Mouse (Mus musculus): ENCODE measurements at regions not wholly inside any gene's neighbourhood (a gene's known extent, or its start where the extent isn't known, plus 50 kb on each side); places are given as distances from the start of the nearest gene placed in this dataset.
A peak's percentile ranks its signal among the peaks of the same experiment; 100 is the strongest.

DNA sequence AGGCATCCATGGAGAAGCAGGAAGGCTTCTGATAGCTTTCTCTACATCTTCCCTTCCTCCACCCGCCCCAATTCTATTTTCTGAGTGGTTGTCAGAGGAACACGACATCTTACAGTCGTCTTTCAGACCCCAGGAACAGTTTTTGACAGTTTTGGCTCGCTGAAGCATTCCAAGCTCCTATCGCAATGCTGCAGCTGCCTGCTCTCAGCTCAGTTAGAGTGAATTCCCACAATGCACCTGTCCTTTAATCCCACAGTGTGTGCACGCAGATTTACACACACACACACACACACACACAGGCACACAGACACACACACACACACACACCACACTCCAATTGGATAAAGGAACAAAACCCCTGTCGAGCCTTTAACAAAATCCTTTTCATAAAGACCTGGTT lies 290.4 kb downstream of the Sv2b start:
- no peak overlapping the region for H3K4me3 ChIP-seq (ENCODE audit: insufficient read depth, low read depth, low read length)
- H3K4me1 ChIP-seq (ENCODE audit: control insufficient read depth, insufficient read depth, low read length) = no peaks in the 10 kb centered on the region
- no peaks in the 10 kb centered on the region; the same call in 1 of the 2 replicates for H3K27me3 ChIP-seq (replicated peaks; ENCODE audit: control insufficient read depth, insufficient read depth, low read length)
- WGBS = 52% methylated on average over 7 of the region's 7 CpGs
- no peaks in the 10 kb centered on the region for H3K36me3 ChIP-seq (ENCODE audit: control insufficient read depth, insufficient read depth, low read length)
- TF ChIP-seq CTCF (conservative IDR thresholded peaks at IDR 0.05; ENCODE audit: insufficient read depth, insufficient read length, low read depth, low read length) = no peak
- no peak for TF ChIP-seq POLR2A (IDR thresholded peaks at IDR 0.05; ENCODE audit: low read depth, low read length)
- DNase-seq = no peak
- no peak overlapping the region for H3K27ac ChIP-seq (ENCODE audit: insufficient read depth, low read depth, low read length)

- TF ChIP-seq POLR2A (IDR thresholded peaks at IDR 0.05; ENCODE audit: low read depth, low read length) (no peak), CTCF (conservative IDR thresholded peaks at IDR 0.05; ENCODE audit: insufficient read depth, insufficient read length, low read depth, low read length) (no peak)
These were observed 300.6 kb downstream of the Sv2b start for GRCm38 (mm10) chr7:75008481-75008880.

GRCm38 (mm10) chr7:74990198-74990597 lies 318.9 kb downstream of the Sv2b start:
- no peak overlapping the region for H3K4me3 ChIP-seq (ENCODE audit: insufficient read depth, low read depth, low read length)
- TF ChIP-seq CTCF (conservative IDR thresholded peaks at IDR 0.05; ENCODE audit: insufficient read depth, insufficient read length, low read depth, low read length) (no peak), POLR2A (IDR thresholded peaks at IDR 0.05; ENCODE audit: low read depth, low read length) (no peak)
- no peaks in the 10 kb centered on the region for H3K4me1 ChIP-seq (ENCODE audit: control insufficient read depth, insufficient read depth, low read length)
- WGBS = 57% methylated on average over 2 of the region's 2 CpGs
- no peak overlapping the region for H3K27ac ChIP-seq (ENCODE audit: insufficient read depth, low read depth, low read length)
- peak; percentile 17 for DNase-seq
- H3K36me3 ChIP-seq (ENCODE audit: control insufficient read depth, insufficient read depth, low read length) = no peaks in the 10 kb centered on the region
- H3K27me3 ChIP-seq (replicated peaks; ENCODE audit: control insufficient read depth, insufficient read depth, low read length) = no peaks in the 10 kb centered on the region; the same call in 1 of the 2 replicates

More at GRCm38 (mm10) chr7:75008481-75008880, 300.6 kb downstream of the Sv2b start:
- no peak for DNase-seq
- WGBS = 78% methylated on average over 2 of the region's 2 CpGs
- no peak overlapping the region for H3K27ac ChIP-seq (ENCODE audit: insufficient read depth, low read depth, low read length)
- no peaks in the 10 kb centered on the region for H3K27me3 ChIP-seq (replicated peaks; ENCODE audit: control insufficient read depth, insufficient read depth, low read length)
- H3K4me1 ChIP-seq (ENCODE audit: control insufficient read depth, insufficient read depth, low read length) = no peaks in the 10 kb centered on the region
- H3K36me3 ChIP-seq (ENCODE audit: control insufficient read depth, insufficient read depth, low read length) = no peaks in the 10 kb centered on the region
- H3K4me3 ChIP-seq (ENCODE audit: insufficient read depth, low read depth, low read length) = no peak overlapping the region

GRCm38 (mm10) chr7:74979479-74979878 lies 329.6 kb downstream of the Sv2b start:
- Histone ChIP-seq H3K27ac (ENCODE audit: insufficient read depth, low read depth, low read length) (no peak overlapping the region), H3K27me3 (replicated peaks; ENCODE audit: control insufficient read depth, insufficient read depth, low read length) (no peaks in the 10 kb centered on the region), H3K4me1 (ENCODE audit: control insufficient read depth, insufficient read depth, low read length) (no peaks in the 10 kb centered on the region), H3K4me3 (ENCODE audit: insufficient read depth, low read depth, low read length) (no peak overlapping the region), H3K36me3 (ENCODE audit: control insufficient read depth, insufficient read depth, low read length) (no peaks in the 10 kb centered on the region)
- DNase-seq = no peak
- no peak for TF ChIP-seq POLR2A (IDR thresholded peaks at IDR 0.05; ENCODE audit: low read depth, low read length)
- TF ChIP-seq CTCF (conservative IDR thresholded peaks at IDR 0.05; ENCODE audit: insufficient read depth, insufficient read length, low read depth, low read length) = no peak
- WGBS = 44% methylated on average over 2 of the region's 2 CpGs

GRCm38 (mm10) chr7:74975986-74976385 lies 333.1 kb downstream of the Sv2b start:
- no peak for DNase-seq

GRCm38 (mm10) chr7:74974448-74974847 lies 334.6 kb downstream of the Sv2b start:
- TF ChIP-seq CTCF (conservative IDR thresholded peaks at IDR 0.05; ENCODE audit: insufficient read depth, insufficient read length, low read depth, low read length) (no peak), POLR2A (IDR thresholded peaks at IDR 0.05; ENCODE audit: low read depth, low read length) (no peak)
- Histone ChIP-seq H3K36me3 (ENCODE audit: control insufficient read depth, insufficient read depth, low read length) (no peaks in the 10 kb centered on the region), H3K4me3 (ENCODE audit: insufficient read depth, low read depth, low read length) (no peak overlapping the region), H3K27ac (ENCODE audit: insufficient read depth, low read depth, low read length) (no peak overlapping the region), H3K27me3 (replicated peaks; ENCODE audit: control insufficient read depth, insufficient read depth, low read length) (no peaks in the 10 kb centered on the region), H3K4me1 (ENCODE audit: control insufficient read depth, insufficient read depth, low read length) (no peaks in the 10 kb centered on the region)
- DNase-seq = no peak
- 72% methylated on average over 3 of the region's 3 CpGs for WGBS

More at GRCm38 (mm10) chr7:74975986-74976385, 333.1 kb downstream of the Sv2b start:
- no peak for TF ChIP-seq POLR2A (IDR thresholded peaks at IDR 0.05; ENCODE audit: low read depth, low read length)
- TF ChIP-seq CTCF (conservative IDR thresholded peaks at IDR 0.05; ENCODE audit: insufficient read depth, insufficient read length, low read depth, low read length) = no peak
- no peaks in the 10 kb centered on the region for H3K4me1 ChIP-seq (ENCODE audit: control insufficient read depth, insufficient read depth, low read length)
- H3K27ac ChIP-seq (ENCODE audit: insufficient read depth, low read depth, low read length) = no peak overlapping the region
- H3K4me3 ChIP-seq (ENCODE audit: insufficient read depth, low read depth, low read length) = no peak overlapping the region
- H3K27me3 ChIP-seq (replicated peaks; ENCODE audit: control insufficient read depth, insufficient read depth, low read length) = no peaks in the 10 kb centered on the region
- H3K36me3 ChIP-seq (ENCODE audit: control insufficient read depth, insufficient read depth, low read length) = no peaks in the 10 kb centered on the region

DNA sequence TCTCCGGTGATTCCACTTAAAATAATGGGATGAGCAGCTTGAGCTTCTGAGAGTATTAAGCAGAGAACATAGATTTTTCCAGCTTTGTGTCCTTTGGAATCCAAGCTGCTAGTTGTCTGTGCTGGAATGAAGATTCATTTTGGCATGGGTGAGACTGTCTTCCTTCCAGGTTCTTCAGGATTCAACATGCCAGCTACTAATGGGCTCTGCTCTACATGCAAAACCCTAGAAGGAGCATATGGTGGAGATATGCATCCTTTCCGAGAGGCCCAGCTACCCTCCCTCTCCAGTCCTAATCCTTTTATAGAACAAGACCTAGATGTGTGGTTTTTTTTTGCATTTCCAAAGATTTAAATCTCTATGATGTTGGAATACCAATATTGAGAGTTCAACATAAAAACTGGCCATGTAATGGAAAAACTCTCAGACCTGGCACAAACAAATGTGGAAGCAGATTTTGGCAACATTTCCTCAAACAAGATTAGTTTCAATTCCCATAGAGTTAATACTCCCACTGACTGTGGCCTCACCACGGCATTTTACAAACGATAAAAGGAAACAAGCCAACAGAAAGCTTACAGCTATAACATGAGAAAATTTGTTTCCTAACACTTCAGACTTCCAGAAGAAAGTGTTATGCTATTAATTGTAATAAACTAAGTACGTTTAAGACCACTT lies 364.5 kb downstream of the Sv2b start:
- TF ChIP-seq POLR2A (IDR thresholded peaks at IDR 0.05; ENCODE audit: low read depth, low read length) (no peak), CTCF (conservative IDR thresholded peaks at IDR 0.05; ENCODE audit: insufficient read depth, insufficient read length, low read depth, low read length) (no peak)
- H3K36me3 ChIP-seq (ENCODE audit: control insufficient read depth, insufficient read depth, low read length) = no peaks in the 10 kb centered on the region
- DNase-seq = no peak
- no peaks in the 10 kb centered on the region for H3K27me3 ChIP-seq (replicated peaks; ENCODE audit: control insufficient read depth, insufficient read depth, low read length)
- 67% methylated on average over 5 of the region's 5 CpGs for WGBS
- no peak overlapping the region for H3K27ac ChIP-seq (ENCODE audit: insufficient read depth, low read depth, low read length)
- no peak overlapping the region for H3K4me3 ChIP-seq (ENCODE audit: insufficient read depth, low read depth, low read length)
- H3K4me1 ChIP-seq (ENCODE audit: control insufficient read depth, insufficient read depth, low read length) = no peaks in the 10 kb centered on the region

Data from kidney, adult 2 months (tissue).